Mouse (Mus musculus) 3T3-L1 (cell line): Measurements from ENCODE around the gene Kmt2e.

ENCODE experiments used
- DNase-seq: peaks from one replicate; pipeline ENCODE4 v3.0.0-alpha.2; 2015; ENCODE audit warnings: low read depth, low spot score

Kmt2e gene

GRCm38 (mm10) chr5:23433720-23434597 lies at the start of gene Kmt2e:
Gene Kmt2e, plus strand, starts transcription at chr5:23434441.
- peak; percentile 87 for DNase-seq

- DNase-seq = peak; percentile 59
These were observed 49.1 kb upstream of the Kmt2e start for GRCm38 (mm10) chr5:23385136-23385535.

- DNase-seq = peak; percentile 44
These were observed 48.5 kb upstream of the Kmt2e start for GRCm38 (mm10) chr5:23385763-23386217.

- DNase-seq = peak; percentile 99
These were observed 47.5 kb upstream of the Kmt2e start for GRCm38 (mm10) chr5:23386562-23387312.

- no peak for DNase-seq
These were observed 47.0 kb upstream of the Kmt2e start for GRCm38 (mm10) chr5:23387313-23387666.

GRCm38 (mm10) chr5:23388091-23388490 lies 46.1 kb upstream of the Kmt2e start:
- DNase-seq = peak; percentile 59

GRCm38 (mm10) chr5:23389601-23390305 lies 44.5 kb upstream of the Kmt2e start:
- no peak for DNase-seq

GRCm38 (mm10) chr5:23391714-23392113 lies 42.5 kb upstream of the Kmt2e start:
- DNase-seq = no peak

GRCm38 (mm10) chr5:23393870-23394269 lies 40.4 kb upstream of the Kmt2e start:
- no peak for DNase-seq

- DNase-seq = peak; percentile 87
These were observed 39.7 kb upstream of the Kmt2e start for GRCm38 (mm10) chr5:23394366-23395145.

GRCm38 (mm10) chr5:23395721-23396120 lies 38.5 kb upstream of the Kmt2e start:
- DNase-seq = no peak

GRCm38 (mm10) chr5:23396756-23397155 lies 37.5 kb upstream of the Kmt2e start:
- DNase-seq = no peak

GRCm38 (mm10) chr5:23400156-23400555 lies 34.1 kb upstream of the Kmt2e start:
- no peak for DNase-seq

GRCm38 (mm10) chr5:23400868-23401267 lies 33.4 kb upstream of the Kmt2e start:
- no peak for DNase-seq

GRCm38 (mm10) chr5:23401368-23401767 lies 32.9 kb upstream of the Kmt2e start:
- DNase-seq = no peak

GRCm38 (mm10) chr5:23401999-23402398 lies 32.2 kb upstream of the Kmt2e start:
- peak; percentile 77 for DNase-seq

- no peak for DNase-seq
These were observed 31.1 kb upstream of the Kmt2e start for GRCm38 (mm10) chr5:23403161-23403560.

GRCm38 (mm10) chr5:23405666-23406404 lies 28.4 kb upstream of the Kmt2e start:
- DNase-seq = no peak

GRCm38 (mm10) chr5:23406405-23406745 lies 27.9 kb upstream of the Kmt2e start:
- no peak for DNase-seq

- peak; percentile 70 for DNase-seq
These were observed 26.1 kb upstream of the Kmt2e start for GRCm38 (mm10) chr5:23408106-23408505.
